Mouse (Mus musculus): Measurements from ENCODE around the gene Slc39a10. TPM values are rescaled to one million over a fixed set of nuclear protein-coding genes. Genes with fewer than 3 reads are reported as not detected.

The Slc39a10 gene
- total RNA-seq, 1 experiment from 2014 or later: 17.2 TPM

- ATAC-seq (ENCODE audit: extremely low read depth, insufficient number of reproducible peaks, low FRiP score, poor library complexity, severe bottlenecking): no peak
Measured at GRCm38 (mm10) chr1:46879951-46880350, 12.7 kb downstream of the Slc39a10 start.

- ATAC-seq (ENCODE audit: extremely low read depth, insufficient number of reproducible peaks, low FRiP score, poor library complexity, severe bottlenecking): no peak
Measured at GRCm38 (mm10) chr1:46873770-46874169, 18.9 kb downstream of the Slc39a10 start.

- ATAC-seq (ENCODE audit: extremely low read depth, insufficient number of reproducible peaks, low FRiP score, poor library complexity, severe bottlenecking): no peak
Measured at GRCm38 (mm10) chr1:46869788-46870187, 22.9 kb downstream of the Slc39a10 start.

- ATAC-seq (ENCODE audit: extremely low read depth, insufficient number of reproducible peaks, low FRiP score, poor library complexity, severe bottlenecking): 0 out of 2 replicates have a peak, but pooled peaks have one; percentile 30
Measured at GRCm38 (mm10) chr1:46864175-46864885, 28.3 kb downstream of the Slc39a10 start.

- no peak for ATAC-seq (ENCODE audit: extremely low read depth, insufficient number of reproducible peaks, low FRiP score, poor library complexity, severe bottlenecking)
Measured at GRCm38 (mm10) chr1:46863434-46863833, 29.2 kb downstream of the Slc39a10 start.

GRCm38 (mm10) chr1:46860082-46860481, 32.6 kb downstream of the Slc39a10 start:
- ATAC-seq (ENCODE audit: extremely low read depth, insufficient number of reproducible peaks, low FRiP score, poor library complexity, severe bottlenecking): no peak

- ATAC-seq (ENCODE audit: extremely low read depth, insufficient number of reproducible peaks, low FRiP score, poor library complexity, severe bottlenecking): no peak
Measured at GRCm38 (mm10) chr1:46858579-46858978, 34.1 kb downstream of the Slc39a10 start.

- no peak for ATAC-seq (ENCODE audit: extremely low read depth, insufficient number of reproducible peaks, low FRiP score, poor library complexity, severe bottlenecking)
Measured at GRCm38 (mm10) chr1:46856498-46856897, 36.2 kb downstream of the Slc39a10 start.

GRCm38 (mm10) chr1:46854036-46854900, 38.4 kb downstream of the Slc39a10 start:
- ATAC-seq (ENCODE audit: extremely low read depth, insufficient number of reproducible peaks, low FRiP score, poor library complexity, severe bottlenecking): peak; percentile 57

- ATAC-seq (ENCODE audit: extremely low read depth, insufficient number of reproducible peaks, low FRiP score, poor library complexity, severe bottlenecking): peak; percentile 73
Measured at GRCm38 (mm10) chr1:46853317-46854035, 39.2 kb downstream of the Slc39a10 start.

GRCm38 (mm10) chr1:46852600-46853272, 39.9 kb downstream of the Slc39a10 start:
- no peak for ATAC-seq (ENCODE audit: extremely low read depth, insufficient number of reproducible peaks, low FRiP score, poor library complexity, severe bottlenecking)

- ATAC-seq (ENCODE audit: extremely low read depth, insufficient number of reproducible peaks, low FRiP score, poor library complexity, severe bottlenecking): no peak
Measured at GRCm38 (mm10) chr1:46852216-46852599, 40.4 kb downstream of the Slc39a10 start.

GRCm38 (mm10) chr1:46851586-46851985, 41.1 kb downstream of the Slc39a10 start:
- no peak for ATAC-seq (ENCODE audit: extremely low read depth, insufficient number of reproducible peaks, low FRiP score, poor library complexity, severe bottlenecking)

GRCm38 (mm10) chr1:46849758-46850157, 42.9 kb downstream of the Slc39a10 start:
- peak; percentile 45 for ATAC-seq (ENCODE audit: extremely low read depth, insufficient number of reproducible peaks, low FRiP score, poor library complexity, severe bottlenecking)

- ATAC-seq (ENCODE audit: extremely low read depth, insufficient number of reproducible peaks, low FRiP score, poor library complexity, severe bottlenecking): no peak
Measured at GRCm38 (mm10) chr1:46845221-46845620, 47.4 kb downstream of the Slc39a10 start.

GRCm38 (mm10) chr1:46844281-46844680, 48.4 kb downstream of the Slc39a10 start:
- no peak for ATAC-seq (ENCODE audit: extremely low read depth, insufficient number of reproducible peaks, low FRiP score, poor library complexity, severe bottlenecking)

- ATAC-seq (ENCODE audit: extremely low read depth, insufficient number of reproducible peaks, low FRiP score, poor library complexity, severe bottlenecking): no peak
Measured at GRCm38 (mm10) chr1:46843406-46843805, 49.2 kb downstream of the Slc39a10 start.

- peak; percentile 23; the same call in 1 of the 2 replicates for ATAC-seq (ENCODE audit: extremely low read depth, insufficient number of reproducible peaks, low FRiP score, poor library complexity, severe bottlenecking)
Measured at GRCm38 (mm10) chr1:46831927-46832326, 60.7 kb downstream of the Slc39a10 start.

Data from neutrophil, adult 5-6 weeks (primary cell).